Mouse (Mus musculus): ENCODE results near the gene C9. TPM values are rescaled to one million over a fixed set of nuclear protein-coding genes. Genes with fewer than 3 reads are reported as not detected.

The C9 gene
- polyA plus RNA-seq, 1 experiment from 2014 or later = not detected

DNA sequence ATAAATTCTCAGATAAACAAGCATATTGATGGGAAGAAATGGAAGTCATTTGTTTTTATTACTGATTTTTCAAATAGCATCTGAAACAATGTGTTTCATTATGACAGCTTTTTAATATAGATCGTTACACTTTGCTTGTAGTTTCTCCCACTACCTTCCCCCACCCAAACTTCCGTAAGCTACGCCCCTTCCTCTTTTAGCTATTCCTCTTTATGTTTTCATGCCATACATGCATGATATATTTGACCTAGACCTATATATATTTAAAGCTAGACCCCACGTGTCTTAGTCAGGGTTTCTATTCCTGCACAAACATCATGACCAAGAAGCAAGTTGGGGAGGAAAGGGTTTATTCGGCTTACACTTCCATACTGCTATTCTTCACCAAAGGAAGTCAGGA lies 29.8 kb upstream of the C9 start:
- H3K4me1 ChIP-seq (replicated peaks; ENCODE audit: control insufficient read depth, insufficient read depth, low read length) = no peaks in the 10 kb centered on the region; the same call in 1 of the 2 replicates
- 87% methylated on average over 5 of the region's 5 CpGs for WGBS
- ATAC-seq (ENCODE audit: low read depth) = no peak
- no peak overlapping the region for H3K9ac ChIP-seq (ENCODE audit: low read length)
- H3K27me3 ChIP-seq (ENCODE audit: control insufficient read depth, insufficient read depth, low read depth, low read length) = no peaks in the 10 kb centered on the region
- no peaks in the 10 kb centered on the region for H3K9me3 ChIP-seq (ENCODE audit: control insufficient read depth, low read length)
- peaks cover 5% of the 10 kb centered on the region for H3K36me3 ChIP-seq (ENCODE audit: control insufficient read depth, insufficient read depth, low read length)
- no peak overlapping the region for H3K4me2 ChIP-seq (ENCODE audit: low read depth, low read length)
- H3K4me3 ChIP-seq (ENCODE audit: low read length) = no peak overlapping the region
- H3K27ac ChIP-seq (ENCODE audit: low read length) = no peak overlapping the region

DNA sequence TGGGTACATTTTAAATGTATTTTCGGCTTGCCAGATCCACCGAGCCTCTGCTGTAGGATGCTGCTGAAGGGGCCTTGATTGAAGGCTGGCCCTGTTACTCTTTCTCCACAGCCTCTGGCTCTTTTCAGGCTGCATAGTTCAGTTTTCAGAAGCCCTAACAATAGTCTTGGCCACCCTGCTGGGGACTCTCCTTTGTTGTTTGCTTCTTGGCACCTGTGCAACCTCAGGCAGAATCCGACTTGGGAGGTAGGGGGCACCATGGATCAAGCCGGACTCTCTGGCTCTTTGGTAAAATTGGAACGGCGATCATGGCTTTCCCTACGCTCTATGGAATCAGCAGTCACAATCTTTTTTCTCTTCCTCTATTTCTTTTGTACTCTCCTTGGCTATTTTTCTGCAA lies 13.3 kb upstream of the C9 start:
- H3K27me3 ChIP-seq (ENCODE audit: control insufficient read depth, insufficient read depth, low read depth, low read length) = no peaks in the 10 kb centered on the region
- H3K27ac ChIP-seq (ENCODE audit: low read length) = no peak overlapping the region
- no peak overlapping the region for H3K4me2 ChIP-seq (ENCODE audit: low read depth, low read length)
- H3K9ac ChIP-seq (ENCODE audit: low read length) = no peak overlapping the region
- H3K4me1 ChIP-seq (replicated peaks; ENCODE audit: control insufficient read depth, insufficient read depth, low read length) = peaks cover 5% of the 10 kb centered on the region
- no peak for ATAC-seq (ENCODE audit: low read depth)
- WGBS = 78% methylated on average over 7 of the region's 7 CpGs
- H3K36me3 ChIP-seq (ENCODE audit: control insufficient read depth, insufficient read depth, low read length) = peaks cover 11% of the 10 kb centered on the region
- no peak overlapping the region for H3K4me3 ChIP-seq (ENCODE audit: low read length)
- no peaks in the 10 kb centered on the region for H3K9me3 ChIP-seq (ENCODE audit: control insufficient read depth, low read length)

DNA sequence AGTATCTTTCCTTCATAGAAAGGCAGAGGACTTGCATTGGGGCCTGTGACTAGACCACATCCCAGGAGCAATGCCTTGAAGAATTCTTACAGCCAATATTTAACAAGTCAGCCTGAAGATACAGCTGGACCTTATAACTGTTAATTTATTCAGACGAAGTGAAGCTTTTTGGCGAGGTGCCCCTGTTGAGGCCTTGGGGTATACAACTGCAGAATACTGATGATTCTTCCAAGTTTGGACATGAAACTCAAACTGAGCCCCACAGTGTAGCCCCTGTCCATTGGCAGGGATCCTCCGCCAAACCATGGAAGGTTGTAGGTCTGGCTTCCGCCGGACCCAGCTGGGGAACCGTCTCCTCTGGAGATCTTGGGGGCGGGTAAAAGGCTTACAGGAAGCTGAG lies 12.7 kb upstream of the C9 start:
- WGBS = 47% methylated on average over 7 of the region's 7 CpGs
- Histone ChIP-seq H3K4me1 (replicated peaks; ENCODE audit: control insufficient read depth, insufficient read depth, low read length) (peaks cover 5% of the 10 kb centered on the region), H3K4me2 (ENCODE audit: low read depth, low read length) (no peak overlapping the region), H3K9ac (ENCODE audit: low read length) (no peak overlapping the region), H3K36me3 (ENCODE audit: control insufficient read depth, insufficient read depth, low read length) (peaks cover 11% of the 10 kb centered on the region), H3K27ac (ENCODE audit: low read length) (peak overlapping the region; percentile 75), H3K9me3 (ENCODE audit: control insufficient read depth, low read length) (no peaks in the 10 kb centered on the region), H3K4me3 (ENCODE audit: low read length) (no peak overlapping the region), H3K27me3 (ENCODE audit: control insufficient read depth, insufficient read depth, low read depth, low read length) (no peaks in the 10 kb centered on the region)
- peak; percentile 95 for ATAC-seq (ENCODE audit: low read depth)

DNA sequence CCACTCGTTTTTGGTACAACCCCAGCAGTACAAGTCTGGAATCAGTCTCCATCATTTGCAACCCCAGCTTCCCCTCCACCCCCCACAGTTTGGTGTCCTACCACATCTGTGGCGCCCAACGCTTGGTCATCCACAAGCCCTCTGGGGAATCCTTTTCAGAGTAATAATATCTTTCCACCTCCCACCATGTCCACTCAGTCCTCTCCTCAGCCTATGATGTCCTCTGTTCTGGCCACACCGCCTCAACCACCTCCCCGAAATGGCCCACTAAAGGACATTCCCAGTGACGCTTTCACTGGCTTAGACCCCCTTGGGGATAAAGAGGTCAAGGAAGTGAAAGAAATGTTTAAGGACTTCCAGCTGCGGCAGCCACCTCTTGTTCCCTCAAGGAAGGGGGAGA lies 9.8 kb upstream of the C9 start:
- Histone ChIP-seq H3K27ac (ENCODE audit: low read length) (no peak overlapping the region), H3K9me3 (ENCODE audit: control insufficient read depth, low read length) (no peaks in the 10 kb centered on the region), H3K9ac (ENCODE audit: low read length) (no peak overlapping the region), H3K4me3 (ENCODE audit: low read length) (no peak overlapping the region), H3K36me3 (ENCODE audit: control insufficient read depth, insufficient read depth, low read length) (peaks cover 8% of the 10 kb centered on the region), H3K27me3 (ENCODE audit: control insufficient read depth, insufficient read depth, low read depth, low read length) (no peaks in the 10 kb centered on the region), H3K4me2 (ENCODE audit: low read depth, low read length) (no peak overlapping the region), H3K4me1 (replicated peaks; ENCODE audit: control insufficient read depth, insufficient read depth, low read length) (peaks cover 10% of the 10 kb centered on the region)
- ATAC-seq (ENCODE audit: low read depth) = no peak
- 84% methylated on average over 7 of the region's 7 CpGs for WGBS

DNA sequence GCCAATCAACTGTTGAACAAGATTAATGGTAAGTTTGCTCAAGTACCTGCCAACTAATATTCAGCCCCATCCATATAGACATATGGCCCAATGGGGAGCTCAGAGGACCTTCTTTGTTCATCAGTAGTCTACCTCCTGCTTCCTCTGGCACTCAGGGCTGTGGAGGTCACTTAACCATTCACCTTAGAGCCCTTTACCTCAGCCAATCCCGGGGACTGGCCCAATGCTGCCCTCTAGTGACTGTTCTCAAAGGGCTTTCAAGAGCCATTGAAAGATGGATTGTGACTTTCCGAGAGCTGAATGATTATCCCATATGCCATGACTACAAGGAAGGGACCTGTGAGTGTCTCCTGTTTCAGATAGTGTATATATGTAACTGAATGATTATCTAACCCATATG lies 9.4 kb upstream of the C9 start:
- Histone ChIP-seq H3K27ac (ENCODE audit: low read length) (no peak overlapping the region), H3K4me2 (ENCODE audit: low read depth, low read length) (no peak overlapping the region), H3K4me1 (replicated peaks; ENCODE audit: control insufficient read depth, insufficient read depth, low read length) (peaks cover 10% of the 10 kb centered on the region), H3K36me3 (ENCODE audit: control insufficient read depth, insufficient read depth, low read length) (peaks cover 8% of the 10 kb centered on the region), H3K27me3 (ENCODE audit: control insufficient read depth, insufficient read depth, low read depth, low read length) (no peaks in the 10 kb centered on the region), H3K4me3 (ENCODE audit: low read length) (no peak overlapping the region), H3K9ac (ENCODE audit: low read length) (no peak overlapping the region), H3K9me3 (ENCODE audit: control insufficient read depth, low read length) (no peaks in the 10 kb centered on the region)
- WGBS = 43% methylated on average over 2 of the region's 2 CpGs
- ATAC-seq (ENCODE audit: low read depth) = no peak

DNA sequence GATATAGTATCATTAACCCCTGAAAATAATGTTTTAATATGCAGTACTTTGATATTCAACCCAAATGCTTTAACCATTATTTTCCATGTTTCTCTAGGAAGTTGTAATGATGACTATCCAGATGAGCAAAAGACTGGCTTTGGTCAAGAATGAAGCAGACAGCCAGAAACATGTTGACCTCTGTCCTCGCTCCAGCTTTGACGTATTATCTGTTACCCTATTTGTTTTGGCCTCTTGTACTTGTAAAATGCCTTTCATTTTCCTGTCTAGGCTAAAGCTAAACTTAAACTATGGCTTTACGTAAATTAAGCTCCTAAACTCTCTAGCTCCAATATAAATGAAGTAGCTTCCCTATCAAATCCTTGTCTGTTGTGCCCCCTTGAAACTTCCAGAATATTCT lies 6.4 kb upstream of the C9 start:
- Histone ChIP-seq H3K4me1 (replicated peaks; ENCODE audit: control insufficient read depth, insufficient read depth, low read length) (peaks cover 5% of the 10 kb centered on the region), H3K27ac (ENCODE audit: low read length) (no peak overlapping the region; the same call in 1 of the 2 replicates), H3K9me3 (ENCODE audit: control insufficient read depth, low read length) (no peaks in the 10 kb centered on the region), H3K4me2 (ENCODE audit: low read depth, low read length) (no peak overlapping the region), H3K27me3 (ENCODE audit: control insufficient read depth, insufficient read depth, low read depth, low read length) (no peaks in the 10 kb centered on the region), H3K36me3 (ENCODE audit: control insufficient read depth, insufficient read depth, low read length) (peaks cover 8% of the 10 kb centered on the region), H3K9ac (ENCODE audit: low read length) (no peak overlapping the region), H3K4me3 (ENCODE audit: low read length) (no peak overlapping the region)
- ATAC-seq (ENCODE audit: low read depth) = peak; percentile 59; the same call in 1 of the 2 replicates
- 43% methylated on average over 3 of the region's 3 CpGs for WGBS

DNA sequence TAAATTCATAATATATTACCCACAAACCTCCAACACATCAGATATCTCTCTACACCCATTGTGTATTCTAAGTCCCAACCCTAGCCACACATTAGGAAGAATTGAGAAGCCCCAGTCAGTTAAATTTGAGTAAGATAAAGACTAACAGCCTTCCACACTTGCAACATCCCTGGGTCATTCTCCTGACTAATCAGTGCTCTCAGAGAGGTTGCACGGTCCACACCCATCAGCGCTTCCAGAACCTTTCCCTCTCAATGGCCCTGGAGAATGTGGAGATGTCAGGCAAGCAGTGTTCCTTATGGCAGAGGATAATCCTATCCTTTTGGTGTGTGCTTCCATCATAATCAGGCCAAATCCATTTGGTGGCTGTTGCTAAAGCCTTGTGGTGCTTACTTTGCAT lies 675 bp upstream of the C9 start:
- Histone ChIP-seq H3K27me3 (ENCODE audit: control insufficient read depth, insufficient read depth, low read depth, low read length) (no peaks in the 10 kb centered on the region), H3K9me3 (ENCODE audit: control insufficient read depth, low read length) (no peaks in the 10 kb centered on the region), H3K4me3 (ENCODE audit: low read length) (no peak overlapping the region), H3K4me2 (ENCODE audit: low read depth, low read length) (no peak overlapping the region), H3K27ac (ENCODE audit: low read length) (no peak overlapping the region), H3K4me1 (replicated peaks; ENCODE audit: control insufficient read depth, insufficient read depth, low read length) (no peaks in the 10 kb centered on the region), H3K36me3 (ENCODE audit: control insufficient read depth, insufficient read depth, low read length) (no peaks in the 10 kb centered on the region), H3K9ac (ENCODE audit: low read length) (no peak overlapping the region)
- 73% methylated on average over 2 of the region's 2 CpGs for whole genome bisulfite sequencing
- no peak for ATAC-seq (ENCODE audit: low read depth)

DNA sequence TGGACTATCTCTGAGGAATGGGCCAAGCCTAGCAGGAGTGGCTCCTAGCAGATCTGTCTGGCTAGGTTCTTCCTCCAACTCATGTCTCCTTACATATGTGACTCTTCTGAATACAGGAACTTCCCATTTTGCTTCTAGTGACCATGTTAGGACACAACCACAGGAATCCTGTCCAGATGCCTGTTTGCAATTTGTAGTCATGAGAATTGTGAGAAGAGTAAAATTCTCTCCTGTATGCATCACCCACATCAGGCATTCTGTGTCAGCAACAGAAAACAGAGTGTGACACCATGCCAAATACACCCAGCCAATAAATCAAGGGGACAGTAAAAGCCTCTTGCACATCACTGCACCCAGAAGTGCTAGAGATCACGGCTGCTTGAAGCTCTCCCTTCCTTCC lies 1.1 kb downstream of the C9 start:
- WGBS = 64% methylated on average over 1 of the region's 1 CpGs
- Histone ChIP-seq H3K4me1 (replicated peaks; ENCODE audit: control insufficient read depth, insufficient read depth, low read length) (no peaks in the 10 kb centered on the region), H3K4me2 (ENCODE audit: low read depth, low read length) (no peak overlapping the region), H3K27ac (ENCODE audit: low read length) (no peak overlapping the region), H3K9ac (ENCODE audit: low read length) (no peak overlapping the region), H3K9me3 (ENCODE audit: control insufficient read depth, low read length) (no peaks in the 10 kb centered on the region), H3K36me3 (ENCODE audit: control insufficient read depth, insufficient read depth, low read length) (no peaks in the 10 kb centered on the region), H3K4me3 (ENCODE audit: low read length) (no peak overlapping the region), H3K27me3 (ENCODE audit: control insufficient read depth, insufficient read depth, low read depth, low read length) (no peaks in the 10 kb centered on the region)
- no peak for ATAC-seq (ENCODE audit: low read depth)

DNA sequence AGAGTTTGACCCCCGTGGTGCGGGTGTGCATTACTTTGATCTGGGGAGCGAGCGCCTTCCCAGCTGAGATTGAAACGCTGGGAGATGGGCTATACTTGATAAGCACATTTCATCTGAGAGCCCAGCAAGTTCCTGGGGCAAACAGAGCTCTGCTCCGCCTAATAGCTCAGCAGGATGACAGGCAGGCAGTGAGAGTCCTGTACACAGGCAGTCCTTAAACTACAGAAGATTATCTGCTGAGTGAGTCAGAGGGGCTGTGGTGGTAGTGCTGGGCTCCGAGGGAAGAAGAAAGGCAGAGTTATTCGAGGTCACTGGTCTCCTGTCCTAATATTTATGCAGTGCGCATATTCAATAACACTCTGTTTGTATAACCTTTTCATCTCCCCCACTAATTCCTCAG lies 3.8 kb downstream of the C9 start:
- Histone ChIP-seq H3K4me1 (replicated peaks; ENCODE audit: control insufficient read depth, insufficient read depth, low read length) (no peaks in the 10 kb centered on the region), H3K36me3 (ENCODE audit: control insufficient read depth, insufficient read depth, low read length) (no peaks in the 10 kb centered on the region), H3K27ac (ENCODE audit: low read length) (no peak overlapping the region), H3K9ac (ENCODE audit: low read length) (no peak overlapping the region), H3K9me3 (ENCODE audit: control insufficient read depth, low read length) (no peaks in the 10 kb centered on the region), H3K4me3 (ENCODE audit: low read length) (no peak overlapping the region), H3K27me3 (ENCODE audit: control insufficient read depth, insufficient read depth, low read depth, low read length) (no peaks in the 10 kb centered on the region), H3K4me2 (ENCODE audit: low read depth, low read length) (peak overlapping the region; percentile 13; the same call in 1 of the 2 replicates)
- 8% methylated on average over 9 of the region's 9 CpGs for WGBS
- peak; percentile 47 for ATAC-seq (ENCODE audit: low read depth)

DNA sequence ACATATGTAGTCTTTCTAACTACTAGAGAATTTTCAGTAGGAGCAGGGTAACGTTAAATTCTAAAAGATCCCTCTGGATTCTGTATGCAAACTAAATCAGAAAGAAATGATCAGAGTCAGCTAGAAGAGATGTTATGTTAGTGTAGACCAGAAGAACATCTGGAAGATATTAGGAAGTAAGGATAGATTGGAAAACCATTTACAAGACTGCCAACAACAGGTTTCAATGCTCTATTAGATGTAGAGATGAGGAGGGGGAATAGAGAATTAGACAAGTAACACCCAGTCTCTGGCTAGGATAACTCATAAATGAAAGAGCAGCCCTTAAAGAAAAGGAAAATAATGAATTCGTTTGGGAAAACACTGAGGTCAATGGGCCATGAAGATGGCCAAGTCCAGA lies 9.3 kb downstream of the C9 start:
- Histone ChIP-seq H3K27ac (ENCODE audit: low read length) (no peak overlapping the region), H3K4me3 (ENCODE audit: low read length) (no peak overlapping the region), H3K9ac (ENCODE audit: low read length) (no peak overlapping the region), H3K4me1 (replicated peaks; ENCODE audit: control insufficient read depth, insufficient read depth, low read length) (no peaks in the 10 kb centered on the region), H3K27me3 (ENCODE audit: control insufficient read depth, insufficient read depth, low read depth, low read length) (no peaks in the 10 kb centered on the region), H3K9me3 (ENCODE audit: control insufficient read depth, low read length) (no peaks in the 10 kb centered on the region), H3K4me2 (ENCODE audit: low read depth, low read length) (no peak overlapping the region), H3K36me3 (ENCODE audit: control insufficient read depth, insufficient read depth, low read length) (no peaks in the 10 kb centered on the region)
- no peak for ATAC-seq (ENCODE audit: low read depth)
- 62% methylated on average over 2 of the region's 2 CpGs for WGBS
